Mouse (Mus musculus) brain, adult 2 months (tissue): ENCODE measurements around the gene Babam2.

Experiments used
- DNase-seq: peaks from one replicate; pipeline ENCODE4 v3.0.0; 2011; ENCODE audit warnings: low read depth, low spot score

Babam2 gene

GRCm38 (mm10) chr5:32074053-32074452, 376.6 kb downstream of the Babam2 start:
- DNase-seq = no peak

GRCm38 (mm10) chr5:32077139-32077538, 379.7 kb downstream of the Babam2 start:
- DNase-seq = no peak

- no peak for DNase-seq
Observed at GRCm38 (mm10) chr5:32078986-32079385, 381.5 kb downstream of the Babam2 start.

GRCm38 (mm10) chr5:32080490-32081219, 383.2 kb downstream of the Babam2 start:
- DNase-seq = peak; percentile 69

- no peak for DNase-seq
Observed at GRCm38 (mm10) chr5:32084401-32084804, 386.9 kb downstream of the Babam2 start.

GRCm38 (mm10) chr5:32085566-32085965, 388.1 kb downstream of the Babam2 start:
- no peak for DNase-seq

- no peak for DNase-seq
Observed at GRCm38 (mm10) chr5:32085971-32086370, 388.5 kb downstream of the Babam2 start.

- DNase-seq = peak; percentile 15
Observed at GRCm38 (mm10) chr5:32086526-32087090, 389.1 kb downstream of the Babam2 start.

GRCm38 (mm10) chr5:32089481-32089880, 392.0 kb downstream of the Babam2 start:
- DNase-seq = peak; percentile 37

- DNase-seq = no peak
Observed at GRCm38 (mm10) chr5:32092281-32092680, 394.8 kb downstream of the Babam2 start.

GRCm38 (mm10) chr5:32098691-32099090, 401.2 kb downstream of the Babam2 start:
- no peak for DNase-seq

- DNase-seq = peak; percentile 55
Observed at GRCm38 (mm10) chr5:32102484-32102883, 405.0 kb downstream of the Babam2 start.

- DNase-seq = peak; percentile 44
Observed at GRCm38 (mm10) chr5:32102971-32103431, 405.5 kb downstream of the Babam2 start.

- DNase-seq = no peak
Observed at GRCm38 (mm10) chr5:32103545-32103944, 406.1 kb downstream of the Babam2 start.

- DNase-seq = peak; percentile 83
Observed at GRCm38 (mm10) chr5:32104119-32104990, 406.9 kb downstream of the Babam2 start.

- DNase-seq = no peak
Observed at GRCm38 (mm10) chr5:32106473-32107140, 409.1 kb downstream of the Babam2 start.

GRCm38 (mm10) chr5:32110651-32111050, 413.2 kb downstream of the Babam2 start:
- DNase-seq = no peak

GRCm38 (mm10) chr5:32112206-32112916, 414.9 kb downstream of the Babam2 start:
- DNase-seq = peak; percentile 23

- DNase-seq = no peak
Observed at GRCm38 (mm10) chr5:32120901-32121376, 423.5 kb downstream of the Babam2 start.

GRCm38 (mm10) chr5:32121936-32122335, 424.5 kb downstream of the Babam2 start:
- DNase-seq = no peak

- DNase-seq = no peak
Observed at GRCm38 (mm10) chr5:32122363-32122762, 424.9 kb downstream of the Babam2 start.
